Mouse (Mus musculus) midbrain, embryonic 14.5 days (tissue): Measurements from ENCODE around the gene Kif26a. TPM values are rescaled to one million over a fixed set of nuclear protein-coding genes. Genes with fewer than 3 reads are reported as not detected.

ENCODE experiments used
- ATAC-seq: fragments of 200-750 bp; cut with Nextera tagmentation; 2 replicates; pipeline ENCODE4 v1.8.0; 2017; ENCODE audit warnings: moderate number of reproducible peaks, moderate library complexity; ENCODE audit not compliant: low FRiP score, low TSS enrichment
- DNase-seq: peaks from one replicate; pipeline ENCODE4 v3.0.0-alpha.2; 2015
- H3K27ac ChIP-seq: fragments of 300-500 bp; sonication (generic); replicated peaks from 2 replicates; pipeline ENCODE4 v1.5.1; 2014; ENCODE audit warnings: mild to moderate bottlenecking, low read depth, low read length, moderate library complexity
- H3K27me3 ChIP-seq: fragments of 300-500 bp; sonication (generic); 2 replicates; pipeline ENCODE4 v1.6.1; 2014; ENCODE audit warnings: low read length, control low read depth, mixed read lengths; ENCODE audit not compliant: control insufficient read depth, insufficient read depth
- H3K36me3 ChIP-seq: fragments of 300-500 bp; sonication (generic); 2 replicates; pipeline ENCODE4 v1.6.1; 2014; ENCODE audit warnings: low read length, control low read depth; ENCODE audit not compliant: control insufficient read depth, insufficient read depth
- H3K4me1 ChIP-seq: fragments of 300-500 bp; sonication (generic); 2 replicates; pipeline ENCODE4 v1.6.1; 2014; ENCODE audit warnings: mild to moderate bottlenecking, antibody characterized with exemption, low read length, control low read depth; ENCODE audit not compliant: control insufficient read depth, insufficient read depth
- H3K4me2 ChIP-seq: fragments of 300-500 bp; sonication (generic); 2 replicates; pipeline ENCODE4 v1.6.1; 2014; ENCODE audit warnings: mild to moderate bottlenecking, low read length, moderate library complexity
- H3K4me3 ChIP-seq: fragments of 300-500 bp; sonication (generic); replicated peaks from 2 replicates; pipeline ENCODE4 v1.5.1; 2014; ENCODE audit warnings: low read depth, low read length
- H3K9ac ChIP-seq: fragments of 300-500 bp; sonication (generic); replicated peaks from 2 replicates; pipeline ENCODE4 v1.6.1; 2014; ENCODE audit warnings: mild to moderate bottlenecking, low read length, moderate library complexity
- H3K9me3 ChIP-seq: fragments of 300-500 bp; sonication (generic); 2 replicates; pipeline ENCODE4 v1.6.1; 2016; ENCODE audit warnings: low read length, control low read depth, mixed read lengths; ENCODE audit not compliant: control insufficient read depth
- WGBS: fragments of 180-500 bp; shearing (Covaris S2); extraction: QIAGEN DNeasy Blood & Tissue Kit; methylation state at CpG from one replicate; pipeline ENCODE4 v1.1.7; 2014; 5-methylcytosine and 5-hydroxymethylcytosine counted together
- polyA plus RNA-seq: library from polyadenylated mRNA; unstranded; fragments of >200 nt; fragmentation: Nextera tagmentation; extraction: Ambion mirVana; gene quantifications from 2 replicates; pipeline ENCODE4 v1.2.1, GENCODE M21; 2014

Gene Kif26a
- polyA plus RNA-seq, 1 experiment from 2014 or later, result 6.2 TPM

DNA sequence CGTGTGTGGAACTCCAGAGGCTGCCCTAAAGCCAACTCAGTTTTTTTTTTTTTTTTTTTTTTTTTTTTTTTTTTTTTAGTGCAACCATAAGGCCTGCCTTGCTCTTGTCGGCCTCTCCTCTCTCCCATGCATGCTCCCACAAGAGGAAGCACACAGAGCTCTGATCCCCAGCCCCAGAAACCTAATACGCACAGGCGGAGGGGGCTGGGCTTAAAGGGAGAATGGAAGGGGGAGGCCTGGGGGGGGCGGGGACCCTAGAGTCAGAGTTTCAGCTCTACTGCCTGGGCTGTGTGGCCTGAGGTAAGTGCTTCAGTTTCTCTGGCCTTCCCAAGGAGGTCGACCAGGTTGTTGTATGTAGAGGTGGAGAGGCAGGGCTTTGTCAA, 6.0 kb downstream of the Kif26a start:
- Histone ChIP-seq H3K4me1 (peaks cover 65% of the 10 kb centered on the region), H3K4me3 (no peak overlapping the region), H3K27ac (no peak overlapping the region), H3K4me2 (peak overlapping the region; percentile 28), H3K27me3 (peaks cover 5% of the 10 kb centered on the region; the same call in 1 of the 2 replicates), H3K36me3 (peaks cover 3% of the 10 kb centered on the region; the same call in 1 of the 2 replicates), H3K9me3 (no peaks in the 10 kb centered on the region), H3K9ac (peak overlapping the region; percentile 29; the same call in 1 of the 2 replicates)
- 51% methylated on average over 6 of the region's 6 CpGs for WGBS
- no peak for ATAC-seq
- no peak for DNase-seq

DNA sequence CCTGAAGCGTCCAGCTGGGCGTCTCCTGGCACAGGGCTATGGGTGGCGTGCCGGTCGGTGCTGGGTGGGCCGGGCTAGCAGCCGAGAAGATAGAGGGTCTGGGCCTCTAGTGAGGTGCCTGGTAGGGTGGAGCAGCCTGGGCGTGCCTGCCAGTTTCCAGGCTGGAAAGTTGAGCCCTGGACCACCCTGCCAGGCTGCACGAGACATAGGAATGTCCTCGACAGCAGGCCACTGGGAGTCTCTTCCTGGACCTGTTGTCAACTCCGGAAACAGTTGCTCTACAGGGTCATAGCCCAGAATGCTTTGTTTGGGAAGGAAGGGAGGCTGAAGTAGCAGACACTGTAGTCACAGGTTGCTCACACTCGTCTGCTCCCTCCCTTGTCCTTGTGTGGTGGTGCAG, 7.6 kb downstream of the Kif26a start:
- DNase-seq, result no peak
- H3K27ac ChIP-seq, result no peak overlapping the region
- H3K4me3 ChIP-seq, result no peak overlapping the region
- H3K4me2 ChIP-seq, result no peak overlapping the region
- H3K36me3 ChIP-seq, result peaks cover 19% of the 10 kb centered on the region
- H3K4me1 ChIP-seq, result peaks cover 51% of the 10 kb centered on the region
- H3K9ac ChIP-seq, result no peak overlapping the region
- WGBS, result 82% methylated on average over 12 of the region's 12 CpGs
- no peak for ATAC-seq
- H3K27me3 ChIP-seq, result no peaks in the 10 kb centered on the region; the same call in 1 of the 2 replicates
- no peaks in the 10 kb centered on the region for H3K9me3 ChIP-seq

- Histone ChIP-seq H3K36me3 (peaks cover 20% of the 10 kb centered on the region), H3K27ac (0 out of 2 replicates have a peak overlapping the region, but pooled peaks have one; percentile 37), H3K4me2 (peak overlapping the region; percentile 19), H3K27me3 (no peaks in the 10 kb centered on the region; the same call in 1 of the 2 replicates), H3K9me3 (no peaks in the 10 kb centered on the region), H3K4me3 (no peak overlapping the region), H3K9ac (no peak overlapping the region), H3K4me1 (peaks cover 47% of the 10 kb centered on the region)
- ATAC-seq (no peak), DNase-seq (no peak)
- WGBS, result 49% methylated on average over 5 of the region's 5 CpGs
These were observed 8.5 kb downstream of the Kif26a start for GRCm38 (mm10) chr12:112154476-112154875.

DNA sequence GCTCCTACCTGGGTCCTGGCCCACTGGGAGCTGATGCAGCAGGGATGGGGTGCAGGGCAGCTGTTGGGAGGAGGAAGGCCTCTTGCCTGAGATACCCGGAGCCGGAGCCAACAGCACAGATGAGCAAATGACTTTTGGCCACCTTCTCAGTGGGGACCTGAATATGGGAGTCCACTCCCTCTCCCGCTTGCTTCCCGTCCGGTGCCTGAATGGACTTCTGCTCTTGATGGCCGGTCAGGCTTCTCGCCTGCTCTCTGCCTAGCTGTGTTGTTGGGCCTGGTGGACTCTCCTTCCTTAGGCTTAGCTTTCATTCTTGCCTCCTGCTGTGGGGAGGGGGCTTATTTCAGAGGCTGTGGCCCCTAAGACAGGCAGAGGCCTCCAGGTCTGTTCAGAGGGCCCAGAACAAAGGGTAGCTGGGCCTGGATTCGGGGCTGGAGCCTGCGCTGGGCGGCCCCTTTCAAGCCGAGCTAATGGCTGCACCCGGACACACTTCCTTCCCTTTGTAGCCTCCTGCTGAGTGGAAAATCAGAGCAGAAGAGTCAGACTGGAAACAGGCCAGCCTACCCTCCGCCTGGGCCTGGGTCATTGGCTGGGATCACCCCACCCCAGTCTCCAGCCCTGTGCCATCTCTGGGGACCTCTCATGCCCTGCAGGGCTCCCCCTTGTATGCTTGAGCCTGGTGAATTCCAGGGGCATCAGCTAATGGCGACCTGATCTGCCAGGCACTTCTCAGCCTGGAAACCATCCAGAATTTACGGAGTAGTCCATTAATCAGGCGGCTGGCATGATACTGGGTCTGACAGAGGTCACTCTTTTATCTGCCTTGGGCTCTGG, 9.4 kb downstream of the Kif26a start:
- H3K9ac ChIP-seq, result 0 out of 2 replicates have a peak overlapping the region, but pooled peaks have one; percentile 7
- WGBS, result 23% methylated on average over 16 of the region's 16 CpGs
- H3K27ac ChIP-seq, result peak overlapping the region; percentile 64
- DNase-seq, result no peak
- H3K4me1 ChIP-seq, result peaks cover 46% of the 10 kb centered on the region
- H3K4me3 ChIP-seq, result no peak overlapping the region
- H3K4me2 ChIP-seq, result peak overlapping the region; percentile 19; the same call in 1 of the 2 replicates
- H3K27me3 ChIP-seq, result no peaks in the 10 kb centered on the region; the same call in 1 of the 2 replicates
- peaks cover 20% of the 10 kb centered on the region for H3K36me3 ChIP-seq
- peak; percentile 5; the same call in 1 of the 2 replicates for ATAC-seq
- H3K9me3 ChIP-seq, result no peaks in the 10 kb centered on the region

- no peak overlapping the region for H3K4me3 ChIP-seq
- H3K4me1 ChIP-seq, result peaks cover 47% of the 10 kb centered on the region
- 57% methylated on average over 6 of the region's 6 CpGs for WGBS
- no peak overlapping the region for H3K27ac ChIP-seq
- H3K4me2 ChIP-seq, result no peak overlapping the region
- no peaks in the 10 kb centered on the region; the same call in 1 of the 2 replicates for H3K27me3 ChIP-seq
- no peaks in the 10 kb centered on the region for H3K9me3 ChIP-seq
- no peak for ATAC-seq
- H3K36me3 ChIP-seq, result peaks cover 20% of the 10 kb centered on the region
- DNase-seq, result no peak
- H3K9ac ChIP-seq, result no peak overlapping the region
These were observed 10.8 kb downstream of the Kif26a start for GRCm38 (mm10) chr12:112156804-112157203.

- no peak overlapping the region for H3K4me3 ChIP-seq
- ATAC-seq, result no peak
- H3K9ac ChIP-seq, result no peak overlapping the region
- H3K9me3 ChIP-seq, result no peaks in the 10 kb centered on the region
- peaks cover 20% of the 10 kb centered on the region for H3K36me3 ChIP-seq
- no peaks in the 10 kb centered on the region; the same call in 1 of the 2 replicates for H3K27me3 ChIP-seq
- no peak overlapping the region for H3K4me2 ChIP-seq
- H3K27ac ChIP-seq, result no peak overlapping the region
- WGBS, result 63% methylated on average over 8 of the region's 8 CpGs
- DNase-seq, result no peak
- H3K4me1 ChIP-seq, result peaks cover 44% of the 10 kb centered on the region
These were observed 12.2 kb downstream of the Kif26a start for GRCm38 (mm10) chr12:112158246-112158645.

- peaks cover 20% of the 10 kb centered on the region for H3K36me3 ChIP-seq
- no peaks in the 10 kb centered on the region; the same call in 1 of the 2 replicates for H3K27me3 ChIP-seq
- no peaks in the 10 kb centered on the region for H3K9me3 ChIP-seq
- no peak overlapping the region for H3K9ac ChIP-seq
- H3K27ac ChIP-seq, result no peak overlapping the region
- no peak for DNase-seq
- no peak for ATAC-seq
- peaks cover 49% of the 10 kb centered on the region for H3K4me1 ChIP-seq
- no peak overlapping the region for H3K4me3 ChIP-seq
- no peak overlapping the region for H3K4me2 ChIP-seq
These were observed 12.8 kb downstream of the Kif26a start for GRCm38 (mm10) chr12:112158784-112159183.

GRCm38 (mm10) chr12:112163981-112164839, 18.2 kb downstream of the Kif26a start:
- Histone ChIP-seq H3K9me3 (no peaks in the 10 kb centered on the region), H3K4me1 (peaks cover 43% of the 10 kb centered on the region), H3K27me3 (0 out of 2 replicates have a peak, but pooled peaks cover 4% of the 10 kb centered on the region), H3K4me3 (no peak overlapping the region), H3K27ac (peak overlapping the region; percentile 33), H3K36me3 (peaks cover 4% of the 10 kb centered on the region), H3K9ac (peak overlapping the region; percentile 4; the same call in 1 of the 2 replicates), H3K4me2 (no peak overlapping the region)
- 10% methylated on average over 16 of the region's 16 CpGs for WGBS
- ATAC-seq (peak; percentile 49; the same call in 1 of the 2 replicates), DNase-seq (peak; percentile 69)
